Mouse (Mus musculus): ENCODE results near the gene Nrp2. TPM values are rescaled to one million over a fixed set of nuclear protein-coding genes. Genes with fewer than 3 reads are reported as not detected.

Gene Nrp2
- polyA plus RNA-seq, 1 experiment from 2014 or later: 0.76 TPM

DNA sequence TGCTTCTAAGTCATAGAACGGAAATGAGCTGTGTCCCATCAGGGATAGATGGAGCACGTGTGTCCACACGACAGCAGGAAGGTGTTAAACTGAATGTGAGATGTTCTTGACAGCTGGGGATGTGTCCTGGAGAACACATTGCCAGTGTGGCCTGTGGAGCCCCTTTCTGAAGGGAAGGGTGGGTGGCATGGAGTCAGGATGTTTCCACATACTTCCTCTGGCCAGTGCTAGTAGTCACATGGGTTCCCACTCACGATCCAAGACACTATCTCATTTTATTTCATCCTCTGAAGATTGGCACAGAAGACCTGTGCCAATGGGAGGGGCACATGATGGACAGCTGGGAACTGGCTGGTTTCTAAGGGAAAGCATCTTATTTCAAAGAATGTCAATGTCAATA, 75.8 kb downstream of the Nrp2 start:
- ATAC-seq (ENCODE audit: low read depth) (no peak), DNase-seq (no peak)
- Histone ChIP-seq H3K27ac (no peak overlapping the region), H3K27me3 (no peaks in the 10 kb centered on the region; the same call in 1 of the 2 replicates), H3K36me3 (no peaks in the 10 kb centered on the region), H3K4me1 (replicated peaks) (peaks cover 26% of the 10 kb centered on the region), H3K9me3 (replicated peaks) (no peaks in the 10 kb centered on the region), H3K9ac (no peak overlapping the region), H3K4me3 (replicated peaks) (no peak overlapping the region), H3K4me2 (no peak overlapping the region)
- WGBS (ENCODE audit: insufficient replicate concordance): 54% methylated on average over 4 of the region's 4 CpGs

DNA sequence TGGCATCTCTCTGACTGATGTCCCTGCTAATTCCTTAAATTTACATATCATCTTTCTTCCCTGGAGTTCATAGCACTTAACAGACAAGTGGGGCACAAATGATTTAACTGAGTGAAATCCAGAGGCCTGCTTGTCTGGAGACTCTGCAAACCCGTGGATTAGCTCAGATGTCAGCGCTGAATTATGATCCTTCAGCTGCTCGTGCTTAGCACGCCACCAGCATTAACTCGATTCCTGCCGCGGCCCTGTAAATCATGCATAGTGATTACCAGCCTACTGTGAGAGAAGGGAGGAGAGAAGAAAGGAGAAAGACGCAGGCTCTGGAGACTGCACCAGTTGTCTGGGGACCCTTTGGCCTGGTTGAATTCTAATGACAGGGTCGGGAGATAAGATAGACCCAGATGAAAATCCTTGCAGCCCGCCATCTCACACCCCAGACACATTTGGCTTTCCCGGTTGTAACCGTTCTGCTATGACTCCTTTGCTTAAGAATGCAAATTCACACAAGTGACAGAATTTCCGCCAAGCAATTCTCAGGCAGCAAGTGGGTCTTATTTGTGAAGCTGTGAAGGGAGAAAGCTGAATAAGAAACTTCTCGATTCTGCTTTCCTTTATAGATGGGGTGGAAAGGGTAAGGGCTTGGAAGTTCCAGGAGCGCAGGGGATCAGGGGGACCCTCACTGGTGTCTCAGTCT, 77.1 kb downstream of the Nrp2 start:
- Histone ChIP-seq H3K27ac (no peak overlapping the region), H3K27me3 (no peaks in the 10 kb centered on the region; the same call in 1 of the 2 replicates), H3K4me1 (replicated peaks) (peaks cover 13% of the 10 kb centered on the region; the same call in 1 of the 2 replicates), H3K36me3 (no peaks in the 10 kb centered on the region), H3K4me2 (no peak overlapping the region), H3K9ac (no peak overlapping the region), H3K9me3 (replicated peaks) (no peaks in the 10 kb centered on the region), H3K4me3 (replicated peaks) (no peak overlapping the region)
- DNase-seq: no peak
- 53% methylated on average over 15 of the region's 15 CpGs for whole genome bisulfite sequencing (ENCODE audit: insufficient replicate concordance)
- no peak for ATAC-seq (ENCODE audit: low read depth)

DNA sequence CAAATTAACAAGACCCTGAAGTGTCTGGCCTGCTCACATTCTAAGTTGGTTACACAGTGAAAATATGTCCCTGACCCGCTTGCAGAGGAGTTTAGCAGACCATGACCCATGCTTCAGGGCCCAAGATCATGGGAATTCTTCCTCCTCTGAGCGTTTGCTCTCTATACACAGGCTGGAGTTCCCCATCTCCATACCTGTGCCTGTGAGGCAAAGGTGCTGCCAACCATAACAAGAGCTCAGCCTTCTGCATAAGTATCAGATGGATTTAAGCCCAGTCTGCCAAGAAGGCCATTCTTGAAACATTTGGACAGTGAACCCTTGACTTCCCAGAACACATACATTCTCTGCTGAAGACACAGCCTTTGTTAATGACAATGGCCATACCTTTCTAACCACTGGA, 79.1 kb downstream of the Nrp2 start:
- Histone ChIP-seq H3K27ac (no peak overlapping the region), H3K27me3 (no peaks in the 10 kb centered on the region; the same call in 1 of the 2 replicates), H3K4me1 (replicated peaks) (peaks cover 10% of the 10 kb centered on the region; the same call in 1 of the 2 replicates), H3K4me2 (no peak overlapping the region), H3K9me3 (replicated peaks) (no peaks in the 10 kb centered on the region), H3K4me3 (replicated peaks) (no peak overlapping the region), H3K36me3 (no peaks in the 10 kb centered on the region), H3K9ac (no peak overlapping the region)
- no peak for DNase-seq
- WGBS (ENCODE audit: insufficient replicate concordance): 67% methylated on average over 2 of the region's 2 CpGs
- no peak for ATAC-seq (ENCODE audit: low read depth)

DNA sequence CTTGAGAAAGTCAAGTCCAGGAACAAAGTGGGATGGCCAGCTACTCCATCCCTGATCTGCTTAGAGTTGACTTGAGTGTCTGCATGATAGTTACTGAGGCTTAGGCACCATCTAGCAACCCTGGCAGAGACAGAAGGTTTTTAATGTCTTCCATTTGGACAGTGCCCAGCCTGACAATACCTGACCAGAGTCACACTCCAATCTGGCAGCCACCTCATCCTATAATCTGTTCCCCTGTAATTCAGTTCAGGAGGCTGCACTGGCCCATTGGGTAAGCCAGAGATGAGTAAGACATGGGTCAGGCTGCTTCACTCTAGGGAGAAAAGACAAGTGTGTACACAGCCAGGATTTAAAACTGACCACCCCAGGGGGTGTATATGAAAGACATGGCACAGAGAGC, 79.5 kb downstream of the Nrp2 start:
- H3K4me1 ChIP-seq (replicated peaks): peaks cover 6% of the 10 kb centered on the region; the same call in 1 of the 2 replicates
- H3K27ac ChIP-seq: no peak overlapping the region
- H3K4me2 ChIP-seq: no peak overlapping the region
- no peak overlapping the region for H3K9ac ChIP-seq
- no peaks in the 10 kb centered on the region for H3K36me3 ChIP-seq
- H3K4me3 ChIP-seq (replicated peaks): no peak overlapping the region
- no peaks in the 10 kb centered on the region for H3K9me3 ChIP-seq (replicated peaks)
- no peak for DNase-seq
- no peak for ATAC-seq (ENCODE audit: low read depth)
- no peaks in the 10 kb centered on the region; the same call in 1 of the 2 replicates for H3K27me3 ChIP-seq

DNA sequence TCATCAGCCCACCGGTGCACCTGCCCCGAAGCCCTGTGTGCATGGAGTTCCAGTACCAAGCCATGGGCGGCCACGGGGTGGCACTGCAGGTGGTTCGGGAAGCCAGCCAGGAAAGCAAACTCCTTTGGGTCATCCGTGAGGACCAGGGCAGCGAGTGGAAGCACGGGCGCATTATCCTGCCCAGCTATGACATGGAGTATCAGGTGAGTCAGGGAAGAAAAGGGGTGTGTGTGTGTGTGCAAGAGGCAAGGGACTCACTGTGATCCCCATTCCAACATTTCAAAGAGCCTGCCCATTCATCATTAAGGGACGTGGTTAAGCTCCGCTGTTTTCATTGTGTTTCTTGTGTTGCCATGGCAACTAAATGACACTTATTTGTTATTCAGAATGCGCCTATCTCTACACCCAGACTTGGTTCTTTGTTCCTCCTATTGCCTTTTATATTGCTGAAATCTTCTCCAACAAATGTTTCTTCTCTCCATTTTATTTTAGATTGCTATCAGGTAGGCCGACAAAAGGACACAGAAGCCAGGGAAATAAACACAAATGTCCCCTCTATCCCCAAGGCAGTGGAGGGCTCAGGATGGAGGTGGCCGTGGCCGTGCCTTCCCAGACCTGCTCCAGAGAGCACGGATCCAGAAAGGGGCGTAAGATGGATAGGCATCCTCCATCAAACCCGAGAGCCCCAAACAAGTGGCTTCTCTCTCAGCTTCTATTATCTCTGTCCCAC, 80.4 kb downstream of the Nrp2 start:
- no peak for DNase-seq
- no peaks in the 10 kb centered on the region for H3K4me1 ChIP-seq (replicated peaks)
- no peaks in the 10 kb centered on the region; the same call in 1 of the 2 replicates for H3K27me3 ChIP-seq
- no peaks in the 10 kb centered on the region for H3K36me3 ChIP-seq
- H3K27ac ChIP-seq: no peak overlapping the region
- no peak overlapping the region for H3K4me3 ChIP-seq (replicated peaks)
- no peaks in the 10 kb centered on the region for H3K9me3 ChIP-seq (replicated peaks)
- no peak overlapping the region for H3K4me2 ChIP-seq
- no peak overlapping the region for H3K9ac ChIP-seq
- no peak for ATAC-seq (ENCODE audit: low read depth)
- 72% methylated on average over 18 of the region's 18 CpGs for WGBS (ENCODE audit: insufficient replicate concordance)

DNA sequence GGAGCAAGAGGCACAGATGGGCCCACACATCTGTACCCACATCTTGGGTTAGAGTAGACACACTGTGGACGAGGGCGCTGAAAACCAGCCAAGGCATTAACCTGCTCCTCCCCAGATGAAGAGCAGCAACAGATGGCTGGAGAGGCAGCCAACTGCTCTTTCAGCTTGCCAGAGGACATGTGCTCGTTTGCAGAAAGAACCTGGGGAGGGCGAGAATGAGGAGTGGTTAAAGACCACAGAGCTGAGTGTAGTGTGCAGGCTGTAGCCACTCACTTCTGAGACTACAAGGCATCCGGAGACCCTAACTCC, 81.0 kb downstream of the Nrp2 start:
- no peak for DNase-seq
- Histone ChIP-seq H3K36me3 (no peaks in the 10 kb centered on the region), H3K9me3 (replicated peaks) (no peaks in the 10 kb centered on the region), H3K27me3 (no peaks in the 10 kb centered on the region; the same call in 1 of the 2 replicates), H3K27ac (no peak overlapping the region), H3K4me3 (replicated peaks) (no peak overlapping the region), H3K4me2 (no peak overlapping the region), H3K4me1 (replicated peaks) (no peaks in the 10 kb centered on the region), H3K9ac (no peak overlapping the region)
- WGBS (ENCODE audit: insufficient replicate concordance): 59% methylated on average over 5 of the region's 5 CpGs
- no peak for ATAC-seq (ENCODE audit: low read depth)

DNA sequence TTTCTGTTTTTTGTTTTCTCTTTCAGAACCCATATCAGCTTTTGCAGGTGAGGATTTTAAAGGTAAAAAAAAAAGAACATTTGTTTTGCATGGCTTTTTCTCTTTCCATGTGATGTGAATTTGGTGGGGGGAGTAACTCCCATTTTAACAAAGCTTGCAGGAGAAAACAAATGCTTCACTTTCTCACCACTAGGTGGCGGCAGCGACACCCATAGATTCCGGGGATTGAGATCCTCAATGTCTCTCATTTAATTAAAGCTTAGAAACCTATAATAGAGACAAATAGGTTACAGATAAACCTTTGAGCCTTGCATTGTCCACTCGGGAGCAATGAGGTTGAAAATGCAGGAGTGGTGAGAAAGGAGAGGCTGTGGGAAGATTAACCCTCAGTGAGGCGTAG, 83.2 kb downstream of the Nrp2 start:
- Histone ChIP-seq H3K36me3 (no peaks in the 10 kb centered on the region), H3K9ac (no peak overlapping the region), H3K9me3 (replicated peaks) (no peaks in the 10 kb centered on the region), H3K4me1 (replicated peaks) (no peaks in the 10 kb centered on the region), H3K4me3 (replicated peaks) (no peak overlapping the region), H3K27ac (no peak overlapping the region), H3K4me2 (no peak overlapping the region), H3K27me3 (no peaks in the 10 kb centered on the region; the same call in 1 of the 2 replicates)
- no peak for DNase-seq
- no peak for ATAC-seq (ENCODE audit: low read depth)
- 21% methylated on average over 5 of the region's 5 CpGs for WGBS (ENCODE audit: insufficient replicate concordance)

DNA sequence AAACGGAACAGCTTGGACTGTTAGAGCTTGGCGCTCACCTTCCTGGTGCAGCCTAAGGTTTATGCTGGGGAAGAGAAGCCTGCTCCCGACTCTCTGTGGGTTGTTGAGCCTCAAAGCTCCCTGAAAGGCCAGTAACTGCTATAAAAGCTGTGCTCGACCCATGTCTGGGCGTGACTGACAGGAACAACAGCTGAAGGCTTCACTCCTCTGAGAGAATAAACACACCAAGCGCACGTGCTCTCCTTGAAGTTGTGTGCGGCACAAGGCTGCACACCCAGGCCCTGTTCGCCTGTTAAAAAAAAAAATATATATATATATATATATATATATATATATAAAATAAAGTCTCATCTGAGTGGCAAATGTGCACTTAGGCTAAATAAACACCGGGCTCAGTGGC, 84.5 kb downstream of the Nrp2 start:
- Histone ChIP-seq H3K36me3 (no peaks in the 10 kb centered on the region), H3K4me1 (replicated peaks) (no peaks in the 10 kb centered on the region), H3K4me2 (no peak overlapping the region), H3K27me3 (no peaks in the 10 kb centered on the region), H3K9ac (no peak overlapping the region), H3K4me3 (replicated peaks) (no peak overlapping the region), H3K9me3 (replicated peaks) (no peaks in the 10 kb centered on the region), H3K27ac (no peak overlapping the region)
- 77% methylated on average over 10 of the region's 10 CpGs for WGBS (ENCODE audit: insufficient replicate concordance)
- DNase-seq (no peak), ATAC-seq (ENCODE audit: low read depth) (no peak)

DNA sequence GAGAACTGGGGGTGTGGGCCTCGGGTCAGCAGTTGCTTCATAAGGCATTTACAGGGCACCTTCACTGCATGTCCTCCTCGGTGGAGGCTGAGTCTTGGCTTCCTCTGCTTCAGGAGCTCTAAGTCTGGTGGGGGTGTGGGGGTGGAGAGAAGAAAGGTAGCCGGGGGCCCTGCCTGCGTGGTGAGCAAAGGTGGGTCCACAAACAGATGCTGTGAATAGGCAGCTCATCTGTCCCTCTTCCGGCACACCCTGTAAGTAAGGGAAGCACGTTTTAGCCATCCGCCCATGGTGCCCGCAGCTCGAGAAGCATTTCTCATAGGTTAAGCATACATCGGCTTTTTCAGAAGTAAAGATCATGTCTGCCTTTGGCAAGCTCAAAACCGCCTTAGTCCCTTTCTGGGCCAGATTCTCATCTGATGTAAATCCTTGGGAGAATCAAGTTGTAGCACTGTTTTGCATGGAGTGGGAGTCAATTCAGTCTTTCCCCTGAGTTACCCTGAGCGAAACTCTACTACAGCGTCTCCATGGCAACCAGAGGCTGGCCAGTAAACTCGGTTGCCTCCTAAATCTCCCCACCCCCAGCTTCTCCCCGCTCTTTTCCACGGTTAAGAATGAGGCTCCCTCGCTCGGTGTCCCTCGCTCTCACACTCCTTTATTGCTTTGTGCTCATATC, 91.3 kb downstream of the Nrp2 start:
- Histone ChIP-seq H3K9me3 (replicated peaks) (no peaks in the 10 kb centered on the region), H3K27me3 (peaks cover 9% of the 10 kb centered on the region; the same call in 1 of the 2 replicates), H3K4me3 (replicated peaks) (no peak overlapping the region), H3K36me3 (no peaks in the 10 kb centered on the region), H3K4me2 (no peak overlapping the region), H3K9ac (no peak overlapping the region), H3K27ac (no peak overlapping the region), H3K4me1 (replicated peaks) (0 out of 2 replicates have a peak, but pooled peaks cover 14% of the 10 kb centered on the region)
- DNase-seq (no peak), ATAC-seq (ENCODE audit: low read depth) (no peak)
- WGBS (ENCODE audit: insufficient replicate concordance): 48% methylated on average over 19 of the region's 19 CpGs

DNA sequence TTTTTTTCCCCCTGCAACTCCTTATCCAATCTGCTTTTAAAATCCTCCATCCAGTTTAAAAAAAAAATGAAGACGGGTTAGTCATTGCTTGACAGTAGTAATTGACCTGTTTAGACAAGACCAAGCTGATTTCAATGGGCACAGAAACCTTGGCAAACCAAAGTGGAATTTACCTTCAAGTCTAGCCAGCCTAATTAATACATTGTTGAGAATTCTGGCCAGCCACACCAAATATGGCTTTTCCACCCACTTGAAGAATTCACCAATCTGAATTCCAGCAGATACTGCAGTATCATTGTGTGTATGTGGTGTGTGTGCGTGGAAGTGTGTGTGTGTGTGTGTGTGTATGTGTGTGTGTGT, 91.8 kb downstream of the Nrp2 start:
- DNase-seq: no peak

DNA sequence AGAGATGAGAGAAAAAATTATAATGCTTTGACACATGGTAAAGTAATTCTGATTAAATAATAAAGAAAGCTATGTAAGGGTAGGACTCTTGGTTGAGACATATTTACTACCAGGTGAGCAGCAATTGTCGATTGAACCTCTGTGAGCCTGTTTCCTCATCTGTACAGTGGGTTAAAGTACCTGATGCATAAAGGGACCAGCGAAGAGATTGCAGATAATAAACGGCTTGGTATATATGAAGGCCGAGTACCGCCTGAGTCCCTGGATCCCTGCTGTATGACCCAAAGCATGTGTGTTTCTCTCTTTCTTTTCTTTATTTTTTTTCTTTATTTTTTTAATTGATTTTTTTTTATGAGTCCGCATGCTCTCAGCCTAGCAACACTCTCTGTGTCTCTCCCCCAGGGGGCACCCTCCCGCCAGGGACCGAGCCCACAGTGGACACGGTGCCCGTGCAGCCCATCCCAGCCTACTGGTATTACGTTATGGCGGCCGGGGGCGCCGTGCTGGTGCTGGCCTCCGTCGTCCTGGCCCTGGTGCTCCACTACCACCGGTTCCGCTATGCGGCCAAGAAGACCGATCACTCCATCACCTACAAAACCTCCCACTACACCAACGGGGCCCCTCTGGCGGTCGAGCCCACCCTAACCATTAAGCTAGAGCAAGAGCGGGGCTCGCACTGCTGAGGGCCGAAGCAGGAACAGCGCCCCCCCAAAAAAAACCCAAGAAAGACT, 92.4 kb downstream of the Nrp2 start:
- Histone ChIP-seq H3K9me3 (replicated peaks) (no peaks in the 10 kb centered on the region), H3K36me3 (no peaks in the 10 kb centered on the region), H3K27ac (no peak overlapping the region), H3K4me1 (replicated peaks) (peaks cover 25% of the 10 kb centered on the region), H3K4me2 (peak overlapping the region; percentile 55), H3K4me3 (replicated peaks) (peak overlapping the region; percentile 40), H3K9ac (no peak overlapping the region), H3K27me3 (peaks cover 9% of the 10 kb centered on the region; the same call in 1 of the 2 replicates)
- ATAC-seq (ENCODE audit: low read depth): no peak
- WGBS (ENCODE audit: insufficient replicate concordance): 62% methylated on average over 28 of the region's 28 CpGs
- no peak for DNase-seq

More for the DNA sequence above, 91.8 kb downstream of the Nrp2 start:
- H3K36me3 ChIP-seq: no peaks in the 10 kb centered on the region
- 63% methylated on average over 2 of the region's 2 CpGs for WGBS (ENCODE audit: insufficient replicate concordance)
- H3K4me3 ChIP-seq (replicated peaks): no peak overlapping the region
- H3K9ac ChIP-seq: no peak overlapping the region
- peaks cover 9% of the 10 kb centered on the region; the same call in 1 of the 2 replicates for H3K27me3 ChIP-seq
- peaks cover 19% of the 10 kb centered on the region for H3K4me1 ChIP-seq (replicated peaks)
- no peak for ATAC-seq (ENCODE audit: low read depth)
- no peak overlapping the region for H3K4me2 ChIP-seq
- H3K27ac ChIP-seq: no peak overlapping the region
- no peaks in the 10 kb centered on the region for H3K9me3 ChIP-seq (replicated peaks)
